Mouse (Mus musculus): ENCODE measurements around the gene Thra.

The Thra gene

DNA sequence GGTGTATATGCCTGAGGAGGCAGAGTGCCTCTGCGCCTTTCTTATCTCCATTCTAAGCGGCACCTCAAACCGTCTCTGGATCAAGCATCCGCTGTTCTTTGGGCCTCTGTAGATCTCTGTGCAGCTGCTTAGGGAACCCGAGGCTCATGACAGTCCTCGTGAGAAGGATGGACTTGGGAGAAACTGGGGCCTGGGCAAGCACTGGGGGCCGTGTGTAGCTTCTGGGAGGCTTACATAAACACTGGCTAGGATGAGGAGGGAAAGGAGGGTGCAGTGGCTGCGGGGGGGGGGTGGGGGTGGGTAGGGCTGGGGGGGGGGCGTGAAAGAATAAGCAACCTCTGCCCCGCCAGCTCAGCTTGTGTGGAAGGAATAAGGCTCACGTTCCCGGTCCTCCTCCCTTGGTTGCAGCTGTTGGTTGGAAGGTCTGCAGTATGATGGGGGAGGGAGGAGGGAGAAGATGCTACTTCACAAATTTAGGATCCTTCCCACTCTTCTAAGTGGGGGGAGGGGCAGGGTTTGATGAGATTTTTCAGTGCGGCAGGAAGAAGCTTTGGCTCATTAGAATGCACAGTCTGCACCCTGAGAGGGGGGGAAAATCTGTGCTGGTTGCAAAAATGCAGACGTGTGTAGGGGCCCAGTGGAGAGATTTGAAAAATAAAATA, 41.5 kb downstream of the Thra start:
- no peak for DNase-seq (ENCODE audit: low read depth)

GRCm38 (mm10) chr11:98782651-98783235, 42.3 kb downstream of the Thra start:
- DNase-seq (ENCODE audit: low read depth) = peak; percentile 52

- DNase-seq (ENCODE audit: low read depth) = peak; percentile 86
Observed at GRCm38 (mm10) chr11:98783236-98783696, 42.8 kb downstream of the Thra start.

- no peak for DNase-seq (ENCODE audit: low read depth)
Observed at GRCm38 (mm10) chr11:98784139-98784538, 43.7 kb downstream of the Thra start.

- DNase-seq (ENCODE audit: low read depth) = no peak
Observed at GRCm38 (mm10) chr11:98785214-98785613, 44.8 kb downstream of the Thra start.

- DNase-seq (ENCODE audit: low read depth) = peak; percentile 75
Observed at GRCm38 (mm10) chr11:98785772-98786281, 45.4 kb downstream of the Thra start.

GRCm38 (mm10) chr11:98786359-98787214, 46.1 kb downstream of the Thra start:
- peak; percentile 94 for DNase-seq (ENCODE audit: low read depth)

- no peak for DNase-seq (ENCODE audit: low read depth)
Observed at GRCm38 (mm10) chr11:98787229-98787628, 46.8 kb downstream of the Thra start.

DNA sequence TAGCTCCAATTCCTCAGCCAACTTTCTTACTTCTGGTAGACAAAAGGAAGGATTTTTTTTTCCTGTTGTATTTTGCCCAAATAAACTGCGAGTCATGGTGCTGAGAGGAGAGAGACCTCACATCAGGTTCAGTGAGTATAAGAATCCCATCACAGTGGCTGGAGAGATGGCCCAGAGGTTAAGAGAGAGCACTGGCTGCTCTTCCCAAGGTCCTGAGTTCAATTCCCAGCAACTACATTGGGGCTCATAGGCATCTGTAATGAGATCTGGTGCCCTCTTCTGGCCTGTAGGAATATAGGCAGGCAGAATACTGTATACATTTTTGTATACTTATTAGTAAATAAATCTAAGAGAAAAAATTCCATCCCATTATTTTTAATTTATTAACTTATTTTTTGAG, 47.3 kb downstream of the Thra start:
- peak; percentile 61 for DNase-seq (ENCODE audit: low read depth)

GRCm38 (mm10) chr11:98788139-98788538, 47.7 kb downstream of the Thra start:
- DNase-seq (ENCODE audit: low read depth) = peak; percentile 34

DNA sequence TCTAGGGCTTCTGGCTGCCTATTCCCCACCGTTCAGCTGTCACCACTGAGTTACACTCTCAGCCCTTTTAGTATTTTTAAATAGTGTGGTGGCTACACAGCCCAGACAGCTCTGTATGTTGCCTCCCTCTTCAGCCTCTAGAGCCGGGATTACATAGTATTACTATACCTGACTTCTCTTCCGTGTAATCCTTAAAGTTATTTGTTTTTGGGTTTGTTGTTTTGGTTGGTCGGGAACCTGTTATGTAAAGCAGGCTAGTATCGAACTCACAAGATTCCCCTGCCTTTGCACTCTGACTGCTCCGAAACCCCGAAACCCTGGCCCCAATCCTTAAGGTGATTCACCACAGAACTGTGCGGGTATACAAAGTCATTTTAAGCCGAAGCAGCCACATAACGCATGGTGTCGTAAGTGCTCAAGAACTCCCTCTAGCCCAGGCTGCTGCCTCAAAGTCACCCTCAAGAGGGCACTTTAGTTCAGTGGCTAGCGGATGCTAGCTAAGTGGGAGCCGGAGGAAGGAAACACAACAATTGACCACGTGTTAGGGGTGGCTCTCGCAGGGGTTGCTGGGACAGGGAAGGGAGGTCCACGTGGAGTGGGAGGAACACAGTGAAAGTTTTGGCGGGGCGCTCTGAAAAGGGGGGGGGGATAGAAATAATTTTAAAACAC, 48.2 kb downstream of the Thra start:
- DNase-seq (ENCODE audit: low read depth) = peak; percentile 99

DNA sequence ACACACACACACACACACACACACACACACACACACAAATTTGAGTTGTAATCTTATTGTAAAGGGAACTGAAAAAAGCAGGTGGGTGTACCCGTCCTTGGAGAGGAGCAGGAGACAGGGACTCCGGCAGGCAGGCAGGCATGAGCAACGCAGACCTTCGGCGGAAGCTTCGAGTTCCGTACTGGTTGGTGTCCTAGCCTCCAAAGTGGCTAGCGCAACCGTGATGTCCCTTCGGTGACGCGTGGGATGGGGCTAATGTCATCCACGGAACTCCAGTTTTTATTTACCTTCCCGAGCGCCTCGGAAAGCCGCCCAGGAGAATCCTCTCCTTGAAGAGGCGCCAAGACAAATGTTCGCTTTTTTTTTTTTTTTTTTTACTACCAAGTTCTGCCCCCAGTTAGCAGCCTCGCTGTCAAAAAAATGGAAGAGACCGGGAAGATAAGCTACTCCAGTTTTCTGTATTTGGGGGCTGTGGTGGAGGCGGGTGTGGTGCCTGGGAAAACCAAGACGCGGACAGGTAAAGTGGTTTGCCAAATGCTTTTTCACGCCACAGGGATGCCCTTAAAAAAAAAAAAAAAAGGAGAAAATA, 48.9 kb downstream of the Thra start:
- no peak for DNase-seq (ENCODE audit: low read depth)

DNA sequence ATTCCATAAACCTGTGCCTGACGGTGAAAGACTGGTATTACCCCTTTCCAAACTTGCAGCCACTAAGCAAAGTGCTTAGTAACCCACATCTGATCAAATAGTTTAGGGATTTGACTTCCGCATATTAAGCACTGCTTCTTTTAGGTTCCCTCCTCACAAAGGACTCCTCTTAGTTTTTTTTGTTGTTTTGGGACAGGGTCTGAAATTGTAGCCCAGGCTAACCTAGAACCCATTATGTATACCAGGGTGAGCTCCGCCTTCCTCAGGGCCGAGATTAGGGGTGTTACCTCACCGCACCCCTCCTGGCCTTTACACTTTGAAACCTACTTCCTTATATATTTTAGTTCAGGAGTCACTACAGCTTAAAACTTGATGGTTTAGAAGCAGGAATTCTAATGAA, 49.4 kb downstream of the Thra start:
- DNase-seq (ENCODE audit: low read depth) = peak; percentile 66

- DNase-seq (ENCODE audit: low read depth) = no peak
Observed at GRCm38 (mm10) chr11:98790631-98791205, 50.3 kb downstream of the Thra start.

DNA sequence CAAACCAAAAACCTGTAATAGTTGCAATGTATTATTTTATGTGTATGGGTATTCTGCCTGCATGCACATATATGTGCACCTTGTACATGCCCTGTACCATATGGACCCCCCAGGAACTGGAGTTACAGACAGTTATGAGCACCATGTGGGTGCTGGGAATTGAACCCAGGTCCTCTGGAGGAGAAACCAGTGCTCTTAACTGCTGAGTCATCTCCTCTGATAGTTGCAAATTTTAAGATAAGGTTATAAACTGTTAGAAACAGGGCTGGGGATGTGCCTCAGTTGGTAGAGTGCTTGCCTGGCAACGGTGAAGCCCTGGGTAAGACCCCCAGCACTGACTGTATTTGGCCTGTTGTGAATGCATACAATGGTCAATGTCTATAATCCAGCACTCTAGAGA, 51.0 kb downstream of the Thra start:
- DNase-seq (ENCODE audit: low read depth) = no peak

DNA sequence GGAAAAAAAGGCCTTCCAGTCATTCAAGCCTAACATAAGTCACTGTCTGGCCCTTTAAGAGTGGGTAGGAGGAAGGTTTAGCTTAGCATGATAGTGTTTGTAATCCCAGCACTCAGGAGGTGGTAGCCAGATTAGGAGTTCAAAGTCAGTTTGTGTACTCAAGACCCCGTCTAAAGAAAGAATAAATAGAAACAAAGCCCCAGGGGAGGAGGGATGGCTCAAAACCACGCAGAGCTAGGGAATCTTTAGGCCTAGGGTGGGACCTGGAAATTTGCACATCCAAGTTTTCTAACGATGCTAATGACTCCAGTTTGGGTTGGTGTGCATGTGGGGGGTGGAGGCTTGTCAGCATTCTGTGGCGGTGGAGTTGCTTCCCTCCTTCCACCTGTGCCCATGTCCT, 51.6 kb downstream of the Thra start:
- DNase-seq (ENCODE audit: low read depth) = no peak

DNA sequence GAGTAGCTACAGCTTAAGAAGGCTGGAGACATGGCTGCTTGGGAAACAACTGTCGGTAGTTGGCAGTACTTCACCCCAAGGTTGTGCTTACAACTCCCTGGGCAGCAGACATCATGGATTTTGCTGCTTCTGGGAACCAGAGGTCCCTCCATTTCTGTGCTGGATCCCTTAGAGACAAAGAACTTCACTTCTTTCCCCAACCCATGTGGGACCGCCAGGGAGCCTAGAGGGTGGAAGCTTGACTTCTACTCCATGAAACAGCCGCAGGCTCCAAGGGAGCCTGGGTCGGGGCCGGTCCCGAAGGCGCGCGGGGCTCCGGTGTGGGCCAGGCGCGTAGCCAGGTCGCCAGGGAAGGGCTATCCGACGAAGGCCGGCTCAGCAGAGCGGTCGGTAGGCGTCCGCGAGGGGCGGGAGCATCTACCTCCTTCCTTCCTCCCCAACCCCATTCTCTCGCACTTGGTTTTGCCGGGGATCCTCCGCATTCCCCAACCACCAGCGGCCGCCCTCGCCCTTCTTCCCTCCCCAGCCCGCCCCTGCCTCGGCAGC, 54.1 kb downstream of the Thra start:
- DNase-seq (ENCODE audit: low read depth) = peak; percentile 80

GRCm38 (mm10) chr11:98795015-98795713, 54.7 kb downstream of the Thra start, which contains the start of gene Msl1:
Gene Msl1 (plus strand): TSS chr11:98795516.
- DNase-seq (ENCODE audit: low read depth) = peak; percentile 88

DNA sequence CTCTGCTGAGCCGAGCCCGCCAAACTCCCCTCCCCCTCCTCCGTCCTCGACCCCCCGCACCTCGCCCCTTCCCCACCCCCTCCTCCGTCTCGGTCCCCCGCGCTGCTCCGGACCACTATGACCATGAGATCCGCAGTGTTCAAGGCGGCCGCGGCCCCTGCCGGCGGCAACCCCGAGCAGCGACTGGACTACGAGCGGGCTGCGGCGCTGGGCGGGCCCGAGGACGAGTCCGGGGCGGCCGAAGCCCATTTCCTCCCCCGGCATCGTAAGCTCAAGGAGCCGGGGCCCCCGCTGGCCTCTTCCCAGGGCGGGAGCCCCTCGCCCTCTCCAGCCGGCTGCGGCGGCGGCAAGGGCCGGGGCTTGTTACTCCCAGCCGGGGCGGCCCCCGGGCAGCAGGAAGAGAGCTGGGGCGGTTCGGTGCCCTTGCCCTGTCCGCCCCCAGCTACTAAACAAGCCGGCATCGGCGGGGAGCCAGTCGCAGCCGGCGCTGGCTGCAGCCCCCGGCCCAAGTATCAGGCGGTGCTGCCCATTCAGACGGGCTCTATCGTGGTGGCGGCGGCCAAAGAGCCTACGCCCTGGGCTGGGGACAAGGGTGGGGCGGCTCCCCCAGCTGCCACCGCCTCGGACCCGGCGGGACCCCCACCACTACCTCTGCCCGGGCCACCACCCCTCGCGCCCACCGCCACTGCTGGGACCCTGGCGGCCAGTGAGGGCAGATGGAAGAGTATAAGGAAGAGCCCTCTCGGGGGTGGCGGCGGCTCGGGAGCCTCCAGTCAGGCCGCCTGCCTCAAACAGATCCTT, 55.5 kb downstream of the Thra start:
- DNase-seq (ENCODE audit: low read depth) = peak; percentile 43
